Mouse (Mus musculus): ENCODE data around the gene Fer.

The Fer gene

GRCm38 (mm10) chr17:63974253-63974652 is 111.4 kb downstream of the Fer start:
- DNase-seq (ENCODE audit: low spot score in 2 of 2): no peak

GRCm38 (mm10) chr17:63978794-63979571 is 116.1 kb downstream of the Fer start:
- no peak for DNase-seq (ENCODE audit: low spot score in 2 of 2)

- no peak for DNase-seq (ENCODE audit: low spot score in 2 of 2)
These were observed 117.3 kb downstream of the Fer start for GRCm38 (mm10) chr17:63980167-63980566.

GRCm38 (mm10) chr17:63988710-63989109 is 125.8 kb downstream of the Fer start:
- no peak for DNase-seq (ENCODE audit: low spot score in 2 of 2)

- no peak for DNase-seq (ENCODE audit: low spot score in 2 of 2)
These were observed 128.3 kb downstream of the Fer start for GRCm38 (mm10) chr17:63991160-63991559.

- no peak for DNase-seq (ENCODE audit: low spot score in 2 of 2)
These were observed 133.1 kb downstream of the Fer start for GRCm38 (mm10) chr17:63995921-63996320.

- no peak for DNase-seq (ENCODE audit: low spot score in 2 of 2)
These were observed 134.8 kb downstream of the Fer start for GRCm38 (mm10) chr17:63997643-63998042.

- no peak for DNase-seq (ENCODE audit: low spot score in 2 of 2)
These were observed 140.6 kb downstream of the Fer start for GRCm38 (mm10) chr17:64003444-64003843.

- no peak for DNase-seq (ENCODE audit: low spot score in 2 of 2)
These were observed 142.8 kb downstream of the Fer start for GRCm38 (mm10) chr17:64005575-64006249.

- no peak for DNase-seq (ENCODE audit: low spot score in 2 of 2)
These were observed 153.7 kb downstream of the Fer start for GRCm38 (mm10) chr17:64016606-64017005.

GRCm38 (mm10) chr17:64018240-64018639 is 155.4 kb downstream of the Fer start:
- DNase-seq (ENCODE audit: low spot score in 2 of 2): no peak

GRCm38 (mm10) chr17:64018870-64019269 is 156.0 kb downstream of the Fer start:
- no peak for DNase-seq (ENCODE audit: low spot score in 2 of 2)

GRCm38 (mm10) chr17:64019646-64020045 is 156.8 kb downstream of the Fer start:
- DNase-seq (ENCODE audit: low spot score in 2 of 2): no peak

GRCm38 (mm10) chr17:64026485-64026884 is 163.6 kb downstream of the Fer start:
- DNase-seq (ENCODE audit: low spot score in 2 of 2): no peak

GRCm38 (mm10) chr17:64041771-64042170 is 178.9 kb downstream of the Fer start:
- DNase-seq (ENCODE audit: low spot score in 2 of 2): no peak

GRCm38 (mm10) chr17:64045326-64045725 is 182.5 kb downstream of the Fer start:
- no peak for DNase-seq (ENCODE audit: low spot score in 2 of 2)

GRCm38 (mm10) chr17:64046557-64046956 is 183.7 kb downstream of the Fer start:
- DNase-seq (ENCODE audit: low spot score in 2 of 2): no peak

GRCm38 (mm10) chr17:64050911-64051310 is 188.0 kb downstream of the Fer start:
- DNase-seq (ENCODE audit: low spot score in 2 of 2): no peak

GRCm38 (mm10) chr17:64053636-64054035 is 190.8 kb downstream of the Fer start:
- no peak for DNase-seq (ENCODE audit: low spot score in 2 of 2)

- no peak for DNase-seq (ENCODE audit: low spot score in 2 of 2)
These were observed 197.7 kb downstream of the Fer start for GRCm38 (mm10) chr17:64060529-64060928.

- DNase-seq (ENCODE audit: low spot score in 2 of 2): no peak
These were observed 202.4 kb downstream of the Fer start for GRCm38 (mm10) chr17:64065243-64065642.

- DNase-seq (ENCODE audit: low spot score in 2 of 2): peak in 1 of 2 experiments; percentile 26
These were observed 214.5 kb downstream of the Fer start for GRCm38 (mm10) chr17:64077392-64077791.

GRCm38 (mm10) chr17:64084751-64085150 is 221.9 kb downstream of the Fer start:
- DNase-seq (ENCODE audit: low spot score in 2 of 2): no peak

All from cerebellum, postnatal 4 days (tissue).